Mouse (Mus musculus) embryonic fibroblast, embryonic 13.5 days (primary cell): ENCODE measurements at regions not wholly inside any gene's neighbourhood (a gene's known extent, or its start where the extent isn't known, plus 50 kb on each side); places are given as distances from the start of the nearest gene placed in this dataset.

Experiments used
- CTCF ChIP-seq: IDR thresholded peaks from 2 replicates; pipeline ENCODE4 v1.5.1; 2011; ENCODE audit warnings: mild to moderate bottlenecking, control low read depth, low read length, moderate library complexity, borderline replicate concordance; ENCODE audit not compliant: insufficient read depth
- POLR2A ChIP-seq: IDR thresholded peaks from 2 replicates; pipeline ENCODE4 v1.6.1; 2011; ENCODE audit warnings: low read depth, mild to moderate bottlenecking, control low read depth, low read length, moderate library complexity

DNA sequence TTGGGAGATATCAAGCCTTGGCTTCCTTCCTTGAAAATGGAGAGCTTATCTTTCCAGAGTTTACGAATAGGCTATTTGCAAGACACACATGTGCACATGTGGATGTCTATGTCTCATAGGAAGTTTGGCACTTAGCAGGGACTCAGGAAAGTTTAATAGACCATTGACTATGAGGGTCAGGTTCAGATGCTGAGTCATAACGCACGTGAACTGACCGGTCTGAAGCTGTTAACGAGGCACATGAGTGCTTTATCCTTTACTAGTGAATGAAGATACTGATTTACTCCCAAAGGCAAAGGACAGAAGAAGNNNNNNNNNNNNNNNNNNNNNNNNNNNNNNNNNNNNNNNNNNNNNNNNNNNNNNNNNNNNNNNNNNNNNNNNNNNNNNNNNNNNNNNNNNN lies 1442.8 kb downstream of the Gsdmc2 start:
- no peak for TF ChIP-seq CTCF
- no peak for TF ChIP-seq POLR2A
